Mouse (Mus musculus) MEL (cell line): ENCODE data around the gene Prkce. TPM values are rescaled to one million over a fixed set of nuclear protein-coding genes. Genes with fewer than 3 reads are reported as not detected.
A peak's percentile ranks its signal among the peaks of the same experiment; 100 is the strongest.

Source experiments
- DNase-seq: peaks from one replicate; pipeline ENCODE4 v3.0.0; 2011; ENCODE audit warnings: low read depth, low spot score
- H3K27ac ChIP-seq: 2 replicates; pipeline ENCODE4 v1.5.1; 2012; ENCODE audit warnings: low read depth, mild to moderate bottlenecking, control low read depth, low read length, moderate library complexity; ENCODE audit not compliant: control insufficient read depth
- H3K27me3 ChIP-seq, 2 experiments: fragments of 150-350 bp in 1 of 2; sonication (generic) in 1 of 2; 2 replicates each; pipeline ENCODE4 v1.6.1; 2012; ENCODE audit warnings: low read length in 2 of 2, mild to moderate bottlenecking in 2 of 2, improper control_type of control experiment in 1 of 2, moderate library complexity in 1 of 2; ENCODE audit not compliant: insufficient read depth in 2 of 2, control insufficient read depth in 1 of 2
- H3K36me3 ChIP-seq, 2 experiments: 2 replicates each; pipeline ENCODE4 v1.6.1; 2012 to 2014; ENCODE audit warnings: low read length in 2 of 2, improper control_type of control experiment in 1 of 2, inconsistent platforms in 1 of 2, mild to moderate bottlenecking in 1 of 2; ENCODE audit not compliant: insufficient read depth in 2 of 2, control insufficient read depth in 1 of 2
- H3K4me1 ChIP-seq, 2 experiments: fragments of 150-350 bp in 1 of 2; sonication (generic) in 1 of 2; 2 replicates each; pipeline ENCODE4 v1.6.1; 2012; ENCODE audit warnings: low read length in 2 of 2, improper control_type of control experiment in 1 of 2, mild to moderate bottlenecking in 1 of 2; ENCODE audit not compliant: insufficient read depth in 2 of 2, control insufficient read depth in 1 of 2
- H3K4me3 ChIP-seq, 2 experiments: fragments of 150-350 bp in 1 of 2; sonication (generic) in 1 of 2; 2 replicates each; pipeline ENCODE4 v1.5.1; 2012; ENCODE audit warnings: low read depth in 2 of 2, low read length in 2 of 2, mild to moderate bottlenecking in 2 of 2, moderate library complexity in 2 of 2, control low read depth in 1 of 2, improper control_type of control experiment in 1 of 2; ENCODE audit not compliant: control insufficient read depth in 1 of 2, insufficient read depth in 1 of 2
- H3K79me2 ChIP-seq: 2 replicates; pipeline ENCODE4 v1.6.1; 2012; ENCODE audit warnings: mild to moderate bottlenecking, low read length, moderate library complexity; ENCODE audit not compliant: control insufficient read depth, poor library complexity, insufficient read depth
- H3K9ac ChIP-seq: 2 replicates; pipeline ENCODE4 v1.6.1; 2012; ENCODE audit warnings: low read depth, mild to moderate bottlenecking, control low read depth, low read length, moderate library complexity; ENCODE audit not compliant: control insufficient read depth, poor library complexity, severe bottlenecking
- H3K9me3 ChIP-seq: fragments of 150-350 bp; sonication (generic); replicated peaks from 2 replicates; pipeline ENCODE4 v1.6.1; 2012; ENCODE audit warnings: mild to moderate bottlenecking, low read length, improper control_type of control experiment, moderate library complexity; ENCODE audit not compliant: insufficient read depth
- BHLHE40 ChIP-seq: IDR thresholded peaks from 2 replicates; pipeline ENCODE4 v1.6.1; 2012; ENCODE audit warnings: low read depth, mild to moderate bottlenecking, inconsistent platforms, low read length, improper control_type of control experiment, borderline replicate concordance
- E2F4 ChIP-seq: IDR thresholded peaks from 2 replicates; pipeline ENCODE4 v1.6.1; 2011; ENCODE audit warnings: low read depth, low read length, improper control_type of control experiment, borderline replicate concordance
- ETS1 ChIP-seq: IDR thresholded peaks from 2 replicates; pipeline ENCODE4 v1.6.1; 2012; ENCODE audit warnings: low read depth, mild to moderate bottlenecking, inconsistent platforms, low read length, improper control_type of control experiment, moderate library complexity
- GATA1 ChIP-seq: IDR thresholded peaks from 2 replicates; pipeline ENCODE4 v1.6.1; 2011; ENCODE audit warnings: low read depth, low read length, improper control_type of control experiment
- HCFC1 ChIP-seq: IDR thresholded peaks from 2 replicates; pipeline ENCODE4 v1.6.1; 2012; ENCODE audit warnings: low read depth, mild to moderate bottlenecking, inconsistent platforms, low read length, improper control_type of control experiment, moderate library complexity
- KAT2A ChIP-seq: conservative IDR thresholded peaks from 2 replicates; pipeline ENCODE4 v1.6.1; 2012; ENCODE audit warnings: low read depth, low read length, improper control_type of control experiment, inconsistent platforms
- MAFK ChIP-seq: IDR thresholded peaks from 2 replicates; pipeline ENCODE4 v1.6.1; 2011; ENCODE audit warnings: low read depth, mild to moderate bottlenecking, low read length, improper control_type of control experiment, borderline replicate concordance
- MAX ChIP-seq: IDR thresholded peaks from 2 replicates; pipeline ENCODE4 v1.6.1; 2011; ENCODE audit warnings: low read length, improper control_type of control experiment
- MXI1 ChIP-seq: IDR thresholded peaks from 2 replicates; pipeline ENCODE4 v1.6.1; 2011; ENCODE audit warnings: mild to moderate bottlenecking, low read depth, low read length, improper control_type of control experiment
- MYB ChIP-seq: IDR thresholded peaks from 2 replicates; pipeline ENCODE4 v1.6.1; 2011; ENCODE audit warnings: mild to moderate bottlenecking, low read depth, low read length, improper control_type of control experiment
- MYC ChIP-seq: IDR thresholded peaks from 2 replicates; pipeline ENCODE4 v1.6.1; 2011; ENCODE audit warnings: low read depth, mild to moderate bottlenecking, low read length, improper control_type of control experiment, moderate library complexity
- NELFE ChIP-seq: IDR thresholded peaks from 2 replicates; pipeline ENCODE4 v1.6.1; 2011; ENCODE audit warnings: low read depth, low read length, improper control_type of control experiment
- POLR2A ChIP-seq, 2 experiments: IDR thresholded peaks; 2 replicates each; pipeline ENCODE4 v1.6.1; 2011 to 2012; ENCODE audit warnings: low read length in 2 of 2, mild to moderate bottlenecking in 2 of 2, control low read depth in 1 of 2, improper control_type of control experiment in 1 of 2, low read depth in 1 of 2, moderate library complexity in 1 of 2; ENCODE audit not compliant: control insufficient read depth in 1 of 2, insufficient read depth in 1 of 2, poor library complexity in 1 of 2
- POLR2AphosphoS2 ChIP-seq: IDR thresholded peaks from 2 replicates; pipeline ENCODE4 v1.6.1; 2011; ENCODE audit warnings: low read length, improper control_type of control experiment
- RCOR1 ChIP-seq: IDR thresholded peaks from 2 replicates; pipeline ENCODE4 v1.6.1; 2012; ENCODE audit warnings: low read depth, mild to moderate bottlenecking, inconsistent platforms, low read length, improper control_type of control experiment
- SIN3A ChIP-seq: IDR thresholded peaks from 2 replicates; pipeline ENCODE4 v1.6.1; 2012; ENCODE audit warnings: low read length, improper control_type of control experiment, inconsistent platforms
- SMC3 ChIP-seq: IDR thresholded peaks from 2 replicates; pipeline ENCODE4 v1.6.1; 2011; ENCODE audit warnings: low read depth, low read length, improper control_type of control experiment
- polyA plus RNA-seq, 2 experiments: library from polyadenylated mRNA; stranded (reverse) in 1 of 2; unstranded in 1 of 2; fragments of >175 nt in 1 of 2; fragments of >200 nt in 1 of 2; gene quantifications; 2 replicates each; pipeline versions ENCODE4 v1.2.1 to v1.2.4; 2012; ENCODE audit warnings: low replicate concordance in 2 of 2, low read depth in 1 of 2; ENCODE audit not compliant: insufficient read length in 2 of 2, insufficient read depth in 1 of 2, missing spikeins in 1 of 2
- total RNA-seq: library from RNA; depleted of rRNA; stranded (reverse); fragments of 300-350 nt; gene quantifications from 2 replicates; pipeline ENCODE4 v1.2.3, GENCODE M21; 2012

Prkce gene
- total and polyA plus RNA-seq, 3 experiments: 3.0 to 5.3 TPM; not detected in 1

DNA sequence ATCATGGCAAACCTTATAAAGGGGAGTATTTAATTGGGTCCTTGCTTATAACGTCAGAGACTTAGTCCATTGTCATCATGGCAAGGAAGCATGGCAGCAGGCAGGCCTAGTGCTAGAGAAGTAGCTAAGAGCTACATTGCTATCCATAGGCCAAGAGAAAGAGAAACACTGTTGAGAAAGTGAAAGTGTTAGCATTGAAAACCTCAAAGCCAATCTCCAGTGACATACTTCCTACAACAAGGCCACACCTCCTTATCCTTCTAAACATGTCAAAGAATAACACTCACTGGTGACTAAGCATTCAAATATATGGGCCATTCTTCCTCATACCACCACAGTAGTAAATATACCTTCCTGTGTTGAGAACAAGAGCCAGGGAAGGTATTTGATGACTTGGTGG is 20.2 kb downstream of the Prkce start (continued):
- TF ChIP-seq MYC (peak; percentile 82), NELFE (no peak), BHLHE40 (no peak), ETS1 (peak; percentile 99)

DNA sequence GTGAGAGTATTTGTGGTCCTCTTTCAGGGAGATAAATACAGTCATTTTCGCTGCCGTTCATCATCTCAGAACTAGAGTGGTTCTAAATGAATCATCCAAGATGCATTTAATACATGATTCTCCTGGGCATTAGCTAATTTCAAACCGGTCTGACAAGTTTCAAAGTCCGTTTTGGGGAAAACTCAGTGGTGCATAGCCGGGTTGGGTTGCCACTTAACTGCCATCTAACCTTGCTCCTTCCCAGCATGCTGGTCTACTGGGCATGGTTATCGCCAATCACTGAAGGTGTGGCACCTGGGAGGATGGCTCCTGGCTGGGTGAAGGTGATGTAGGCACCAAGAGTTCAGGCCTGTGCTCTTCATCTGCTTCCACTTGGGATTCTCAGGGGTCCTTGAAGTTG is 26.4 kb downstream of the Prkce start:
- DNase-seq: no peak
- no peak overlapping the region for H3K4me3 ChIP-seq
- no peak for TF ChIP-seq SMC3
- TF ChIP-seq ETS1: no peak
- no peak for TF ChIP-seq POLR2A (IDR thresholded peaks at IDR 0.05; ENCODE audit: control insufficient read depth in 1 of 2, insufficient read depth in 1 of 2, low read depth in 1 of 2, low read length in 2 of 2, poor library complexity in 1 of 2)
- no peak for TF ChIP-seq POLR2AphosphoS2
- TF ChIP-seq SIN3A: no peak
- TF ChIP-seq NELFE: no peak
- TF ChIP-seq MAX: no peak
- no peak for TF ChIP-seq GATA1
- no peak for TF ChIP-seq MYB
- TF ChIP-seq MAFK: no peak
- TF ChIP-seq, all 39 proteins: peak for 0
- Histone ChIP-seq H3K9ac (no peak overlapping the region), H3K27me3 (no peaks in the 10 kb centered on the region), H3K36me3 (no peaks in the 10 kb centered on the region; a peak in 1 of 4 replicates), H3K9me3 (no peaks in the 10 kb centered on the region), H3K4me1 (no peaks in the 10 kb centered on the region), H3K79me2 (no peaks in the 10 kb centered on the region; the same call in 1 of the 2 replicates), H3K27ac (no peak overlapping the region)

DNA sequence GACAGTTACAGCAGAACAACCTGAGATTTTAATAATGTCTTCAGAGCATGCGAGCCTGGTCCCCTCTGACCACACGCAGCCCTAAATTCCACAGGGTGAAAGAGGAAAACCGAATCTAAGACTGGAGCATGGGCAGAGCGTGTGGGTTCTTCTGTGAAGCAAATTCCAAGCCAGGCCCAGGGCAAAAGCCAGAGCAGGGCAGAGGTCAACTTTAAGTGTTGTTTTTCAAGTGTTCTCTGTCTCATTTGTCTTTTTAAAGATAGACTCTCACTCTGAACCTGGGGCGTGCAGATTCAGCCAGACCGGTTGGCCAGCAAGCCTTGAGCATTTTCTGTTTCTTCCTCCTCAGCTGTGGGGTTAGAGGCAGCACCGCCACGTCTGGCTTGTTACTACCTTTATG is 27.3 kb downstream of the Prkce start:
- H3K79me2 ChIP-seq: no peaks in the 10 kb centered on the region; the same call in 1 of the 2 replicates
- TF ChIP-seq E2F4 (no peak), KAT2A (no peak), ETS1 (no peak), RCOR1 (no peak), MXI1 (no peak), HCFC1 (no peak)
- TF ChIP-seq, all 39 proteins: peak for 0
- Histone ChIP-seq H3K9ac (no peak overlapping the region), H3K27ac (no peak overlapping the region), H3K36me3 (no peaks in the 10 kb centered on the region; a peak in 1 of 4 replicates), H3K4me3 (no peak overlapping the region), H3K4me1 (no peaks in the 10 kb centered on the region), H3K9me3 (no peaks in the 10 kb centered on the region), H3K27me3 (no peaks in the 10 kb centered on the region)
- no peak for DNase-seq
